Mouse (Mus musculus) thymus, postnatal 36 days (tissue): Measurements from ENCODE around the gene Rpusd3.

ENCODE experiments used
- DNase-seq, 2 experiments: peaks; one replicate each; pipeline ENCODE4 v3.0.0; 2022; ENCODE audit warnings: mixed read lengths in 2 of 2

Rpusd3 gene

DNA sequence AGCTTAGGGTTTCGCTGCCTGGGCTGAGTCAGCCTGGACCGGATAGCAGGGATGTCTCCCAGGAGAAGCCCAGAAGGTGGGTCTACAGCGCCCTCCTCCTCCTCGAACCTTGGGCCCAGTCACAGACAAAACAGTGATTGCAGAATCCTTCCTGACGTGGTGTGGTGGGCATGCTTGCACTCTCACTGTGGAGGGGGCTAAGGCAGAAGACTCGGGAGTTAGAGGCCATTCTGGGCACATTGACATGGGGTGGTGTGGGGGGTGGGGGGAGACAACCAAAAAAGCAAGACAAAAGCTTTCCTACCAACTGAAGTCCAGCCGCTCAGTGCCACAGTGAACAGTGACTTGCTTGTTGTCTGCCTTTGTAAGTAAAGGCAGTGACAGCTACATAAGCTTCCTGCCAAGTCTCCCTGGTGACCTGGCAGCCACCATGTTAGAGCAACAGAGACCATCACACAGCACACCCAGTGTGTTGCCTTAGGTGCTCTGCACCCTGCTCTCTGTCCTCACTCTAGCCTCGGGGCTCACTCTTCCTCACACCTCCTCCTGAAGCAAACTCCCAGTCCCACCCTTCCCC, 34.7 kb downstream of the Rpusd3 start:
- DNase-seq: no peak

DNA sequence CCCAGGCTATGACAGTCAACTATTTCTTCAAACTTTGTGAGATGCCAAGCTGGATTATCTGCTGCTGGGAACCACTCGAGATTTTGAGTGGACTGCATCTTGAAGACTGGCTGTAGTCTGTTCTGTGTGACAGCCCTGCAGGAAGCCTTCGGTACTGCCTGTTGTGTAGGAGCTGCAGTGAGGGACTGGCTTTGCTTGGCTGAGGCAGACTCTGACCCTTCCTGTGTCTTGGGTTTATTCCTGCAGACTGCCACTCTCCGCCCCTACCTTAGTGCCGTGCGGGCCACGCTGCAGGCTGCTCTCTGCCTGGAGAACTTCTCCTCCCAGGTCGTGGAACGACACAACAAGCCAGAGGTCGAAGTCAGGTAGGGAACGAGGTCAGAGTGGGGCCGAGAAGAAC, 38.7 kb downstream of the Rpusd3 start:
- no peak for DNase-seq

DNA sequence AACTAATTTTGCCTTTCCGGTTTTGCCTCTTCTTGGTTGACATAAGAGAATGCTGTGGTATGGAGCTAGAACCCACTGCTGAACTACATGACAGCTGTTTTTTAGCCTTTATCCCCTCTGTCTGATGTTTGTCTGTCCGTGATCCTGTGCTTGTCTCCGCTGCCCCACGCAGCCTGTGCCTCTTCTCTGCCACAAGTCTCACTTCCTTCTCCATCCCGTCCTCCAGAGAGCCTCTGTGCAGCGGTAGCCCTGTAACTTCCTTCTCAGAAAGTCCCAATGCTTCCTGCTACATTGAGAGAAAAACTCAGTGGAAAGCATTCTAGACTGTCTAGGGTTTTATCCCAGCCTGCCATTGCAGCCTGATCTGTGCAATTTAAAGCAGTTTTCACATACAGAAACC, 39.9 kb downstream of the Rpusd3 start:
- DNase-seq: no peak

DNA sequence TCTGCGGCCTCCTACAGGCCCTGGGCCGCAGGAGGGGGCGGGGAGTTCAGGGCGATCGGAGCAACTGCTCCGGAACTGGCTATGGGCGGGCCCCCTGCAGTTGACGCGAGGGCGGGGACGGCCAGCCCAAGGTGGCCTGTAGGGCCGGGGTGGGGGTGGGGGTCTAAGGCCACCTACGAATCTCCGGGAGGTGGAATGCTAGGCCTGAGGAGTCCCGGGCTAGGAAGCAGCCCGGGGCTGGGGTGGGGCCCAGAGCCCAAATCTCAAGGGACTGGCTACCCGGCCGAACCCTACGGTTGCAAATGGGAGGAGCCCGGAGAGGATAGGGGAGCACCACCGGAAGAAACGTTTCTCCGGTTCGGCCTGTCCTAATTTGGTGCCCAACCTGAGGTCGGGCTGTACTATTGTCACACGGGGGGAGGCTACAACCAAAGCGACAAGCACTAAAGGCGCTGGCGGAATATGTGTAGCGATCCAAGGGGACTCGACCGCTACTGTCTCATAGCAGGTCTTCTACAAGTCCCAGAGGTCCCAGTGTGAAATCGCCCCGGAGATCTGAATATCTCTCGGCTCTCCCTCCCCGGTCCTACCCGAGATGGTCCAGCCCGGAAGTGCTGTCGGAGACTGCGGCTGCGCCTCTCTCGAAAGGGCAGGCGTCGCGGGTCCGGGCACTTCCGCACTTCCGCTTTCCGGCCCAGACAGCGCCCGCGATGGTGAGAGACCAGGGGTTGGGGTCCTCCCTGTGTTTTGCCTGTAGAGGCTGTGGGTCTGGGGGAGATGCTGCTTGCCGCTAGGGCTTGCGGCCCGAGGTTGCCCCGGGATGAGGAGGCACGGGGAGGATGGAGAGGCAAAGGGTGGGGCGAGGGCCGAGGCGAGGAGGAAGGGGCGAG, 41.4 kb downstream of the Rpusd3 start, which contains the start of the genes Tada3 and Arpc4:
Gene Tada3 (minus strand): TSS at position 388 of the 890 bp plus-strand sequence.
Gene Arpc4 (plus strand): TSS at position 620 of the 890 bp plus-strand sequence.
- peak; percentile 91 to 95 for DNase-seq

DNA sequence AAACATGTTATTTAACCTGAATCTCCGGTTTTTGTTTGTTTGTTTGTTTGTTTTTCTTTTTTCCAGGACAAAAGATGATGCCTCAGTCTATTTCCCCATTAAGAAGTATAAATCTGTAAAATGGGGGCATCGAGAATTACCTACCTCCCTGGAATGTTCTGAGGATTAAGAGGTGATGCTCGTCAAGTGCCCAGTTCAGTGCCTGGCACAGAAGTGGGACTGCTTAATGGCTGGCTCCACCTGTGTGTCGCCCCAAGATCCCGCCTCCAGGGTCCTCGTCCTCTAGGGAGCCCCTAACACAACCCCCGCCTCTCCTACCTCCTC, 42.0 kb downstream of the Rpusd3 start:
- DNase-seq: no peak

DNA sequence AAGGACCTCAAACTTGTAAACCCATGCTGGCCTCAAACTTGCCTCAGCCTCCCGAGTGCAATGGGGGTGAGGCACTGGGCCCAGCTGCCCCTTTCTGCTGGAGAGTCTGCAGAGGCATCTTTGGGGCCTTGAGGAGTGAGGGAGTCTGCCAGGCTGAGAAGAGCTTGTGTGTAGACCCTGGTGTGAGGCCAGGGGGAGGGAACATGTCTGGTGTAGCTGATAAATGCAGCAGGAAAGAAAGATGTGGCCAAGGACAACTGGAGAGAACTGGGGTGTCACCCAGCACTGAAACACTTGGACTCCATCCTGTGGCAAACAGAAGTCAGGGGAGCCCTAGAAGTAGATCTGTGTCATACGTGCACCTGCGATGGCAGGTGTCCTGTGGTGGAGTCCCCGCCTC, 45.6 kb downstream of the Rpusd3 start:
- no peak for DNase-seq

DNA sequence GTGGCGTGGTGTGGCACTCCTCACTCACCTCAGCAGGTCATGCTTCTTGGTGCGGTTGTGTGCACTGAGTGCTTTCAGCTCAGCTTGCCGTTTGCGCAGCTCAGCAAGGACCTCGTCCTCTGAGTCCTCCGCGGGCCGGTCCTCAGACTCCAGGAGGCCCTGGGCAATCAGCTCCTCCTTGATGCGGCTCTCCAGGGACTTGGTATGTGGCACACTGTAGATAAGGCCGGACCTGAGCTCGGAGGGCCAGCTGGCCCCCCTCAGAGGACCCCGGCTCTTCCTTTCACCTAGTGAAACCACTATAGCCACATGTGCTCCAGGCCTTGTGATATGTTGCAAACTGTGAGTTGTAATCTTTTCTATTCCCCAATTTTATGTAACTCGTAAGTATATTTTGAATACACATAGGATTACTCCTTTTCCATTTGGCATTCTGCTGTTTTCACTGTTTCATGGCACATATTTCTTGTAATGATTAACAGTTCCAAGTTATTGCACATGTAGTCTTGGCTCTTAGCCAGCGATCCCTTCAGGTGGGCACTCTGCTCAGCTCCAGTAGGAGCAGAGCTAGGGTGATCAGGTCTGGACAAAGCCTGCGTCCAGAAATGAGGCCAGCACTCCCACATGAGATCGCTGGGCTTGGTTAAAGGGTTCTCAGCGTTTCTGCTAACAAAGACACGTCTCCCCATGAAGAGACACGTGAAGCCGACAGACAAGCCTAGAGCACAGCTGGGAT, 48.8 kb downstream of the Rpusd3 start:
- DNase-seq: no peak

DNA sequence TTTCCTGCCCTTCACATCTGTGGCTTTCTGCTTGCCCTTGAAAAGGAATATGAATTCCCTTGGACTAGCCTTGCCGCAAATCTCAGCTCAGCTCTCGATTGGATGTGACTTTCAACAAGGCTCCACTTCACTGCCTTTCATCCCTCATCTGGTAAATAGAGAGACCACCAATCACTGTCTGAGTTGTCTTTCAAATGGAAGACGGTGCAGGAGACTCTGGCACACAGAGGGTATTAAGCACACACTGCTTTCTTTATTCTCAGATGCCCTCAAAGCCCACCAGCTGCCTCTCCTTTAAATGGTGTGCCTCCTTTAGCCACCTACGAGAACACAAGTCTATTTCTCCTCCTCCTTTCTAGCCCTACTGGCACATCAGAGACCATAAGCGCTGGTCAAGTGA, 50.6 kb downstream of the Rpusd3 start:
- DNase-seq: no peak

DNA sequence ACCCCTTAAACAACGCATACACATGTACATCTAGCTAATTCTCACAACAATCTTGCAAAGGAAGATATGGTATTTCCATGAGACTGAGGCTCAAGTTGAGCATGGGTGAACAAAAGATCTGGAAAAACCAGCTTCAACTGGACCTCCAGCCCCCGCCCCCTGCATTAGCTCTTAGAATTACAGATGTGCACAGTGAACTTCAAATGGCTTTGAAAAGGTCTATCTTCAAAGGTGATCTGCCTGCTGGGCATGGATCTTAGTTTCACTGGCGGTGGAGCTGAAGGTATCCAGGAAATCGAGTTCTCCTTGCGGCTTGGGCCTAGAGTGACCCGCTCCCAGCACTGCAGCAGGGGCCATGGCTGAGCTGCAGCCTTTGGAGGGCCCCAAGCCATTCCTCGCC, 51.0 kb downstream of the Rpusd3 start:
- DNase-seq: no peak

DNA sequence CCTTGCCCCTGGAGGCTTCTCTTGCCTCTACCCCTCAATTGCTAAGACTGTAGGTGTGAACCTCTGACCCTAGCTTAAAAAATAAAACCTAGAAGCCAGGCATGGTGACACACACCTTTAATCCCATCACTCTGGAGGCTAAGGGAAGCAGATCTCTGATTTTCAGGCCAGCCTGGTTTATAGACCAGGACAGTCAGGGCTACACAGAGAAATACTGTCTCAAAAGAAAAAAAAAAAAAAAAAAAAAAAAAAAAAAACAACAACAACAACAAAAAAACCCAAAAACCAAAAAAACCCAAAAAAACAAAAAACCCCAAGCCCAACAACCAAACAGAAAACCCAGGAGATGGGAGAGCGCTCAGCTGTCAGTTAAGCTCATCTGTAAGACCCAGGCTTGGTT, 51.6 kb downstream of the Rpusd3 start:
- no peak for DNase-seq

DNA sequence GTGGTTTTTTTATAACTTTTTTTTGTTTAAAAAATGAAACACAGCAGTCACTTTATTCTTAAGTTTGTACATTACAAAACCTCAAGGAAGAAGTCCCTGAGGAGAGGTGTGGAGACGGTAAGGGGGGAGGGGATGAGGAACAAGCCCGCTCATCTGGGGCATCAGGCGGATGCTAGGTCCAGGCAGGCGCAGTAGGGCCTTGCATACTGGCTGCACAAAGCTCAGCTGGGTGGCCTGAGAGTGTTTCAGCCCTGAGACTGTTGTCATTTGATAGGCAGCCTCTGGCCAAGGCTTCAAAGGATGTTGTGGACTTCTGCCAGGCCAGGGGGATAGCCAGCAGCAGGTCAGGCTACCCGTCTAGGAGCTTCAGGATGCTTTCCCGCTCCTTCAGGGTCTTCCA, 52.5 kb downstream of the Rpusd3 start:
- DNase-seq: no peak
